Mouse (Mus musculus) gastrocnemius, postnatal 25 days (tissue): Measurements from ENCODE around the gene Jade1. TPM values are rescaled to one million over a fixed set of nuclear protein-coding genes. Genes with fewer than 3 reads are reported as not detected.

Source experiments
- DNase-seq: peaks from one replicate; pipeline ENCODE4 v3.0.0; 2022
- total RNA-seq, 2 experiments: library from RNA; stranded (reverse); gene quantifications; 1 replicate in 1 of 2; 2 replicates in 1 of 2; pipeline ENCODE4 v1.2.3; 2021

Gene Jade1
- total RNA-seq, 2 experiments from 2014 or later, result 19.8 to 23.9 TPM

DNA sequence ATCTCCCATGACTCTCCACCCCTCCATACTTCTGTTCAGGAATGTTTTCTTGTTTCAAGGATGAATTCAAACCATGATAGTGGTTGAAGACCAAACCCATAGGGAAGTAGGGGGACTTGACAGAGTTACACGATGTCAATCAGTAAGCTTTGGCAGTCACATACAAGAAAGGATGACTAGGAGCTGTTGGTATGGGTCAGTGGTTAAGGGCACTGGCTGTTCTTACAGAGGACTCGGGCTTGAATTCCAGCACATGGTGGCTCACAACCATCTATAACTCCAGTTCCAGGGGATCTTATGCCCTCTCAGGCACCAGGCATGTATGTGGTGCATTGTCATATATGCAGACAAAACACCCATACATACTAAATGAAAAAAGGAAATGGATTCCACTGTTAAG, 21.7 kb downstream of the Jade1 start:
- DNase-seq, result no peak

DNA sequence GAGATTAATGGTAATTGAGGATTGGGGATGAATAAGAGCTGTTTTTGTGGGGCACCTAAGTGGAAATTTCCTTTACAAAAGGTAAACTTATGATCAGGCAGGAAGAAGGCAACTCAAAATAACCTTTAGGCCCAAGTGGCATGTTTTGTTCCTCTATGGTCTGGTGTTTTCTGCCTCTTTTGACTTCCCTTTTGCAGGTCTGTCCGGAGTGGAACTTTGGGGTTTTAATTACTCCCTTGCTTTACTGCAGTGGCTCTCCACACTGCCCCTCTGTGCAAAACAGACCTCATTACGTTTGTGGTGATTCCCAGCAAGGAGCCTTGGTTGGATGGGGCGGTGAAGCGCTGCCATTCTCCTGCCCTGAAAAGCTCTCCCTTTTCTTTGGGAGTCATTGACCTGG, 24.3 kb downstream of the Jade1 start:
- DNase-seq, result no peak

DNA sequence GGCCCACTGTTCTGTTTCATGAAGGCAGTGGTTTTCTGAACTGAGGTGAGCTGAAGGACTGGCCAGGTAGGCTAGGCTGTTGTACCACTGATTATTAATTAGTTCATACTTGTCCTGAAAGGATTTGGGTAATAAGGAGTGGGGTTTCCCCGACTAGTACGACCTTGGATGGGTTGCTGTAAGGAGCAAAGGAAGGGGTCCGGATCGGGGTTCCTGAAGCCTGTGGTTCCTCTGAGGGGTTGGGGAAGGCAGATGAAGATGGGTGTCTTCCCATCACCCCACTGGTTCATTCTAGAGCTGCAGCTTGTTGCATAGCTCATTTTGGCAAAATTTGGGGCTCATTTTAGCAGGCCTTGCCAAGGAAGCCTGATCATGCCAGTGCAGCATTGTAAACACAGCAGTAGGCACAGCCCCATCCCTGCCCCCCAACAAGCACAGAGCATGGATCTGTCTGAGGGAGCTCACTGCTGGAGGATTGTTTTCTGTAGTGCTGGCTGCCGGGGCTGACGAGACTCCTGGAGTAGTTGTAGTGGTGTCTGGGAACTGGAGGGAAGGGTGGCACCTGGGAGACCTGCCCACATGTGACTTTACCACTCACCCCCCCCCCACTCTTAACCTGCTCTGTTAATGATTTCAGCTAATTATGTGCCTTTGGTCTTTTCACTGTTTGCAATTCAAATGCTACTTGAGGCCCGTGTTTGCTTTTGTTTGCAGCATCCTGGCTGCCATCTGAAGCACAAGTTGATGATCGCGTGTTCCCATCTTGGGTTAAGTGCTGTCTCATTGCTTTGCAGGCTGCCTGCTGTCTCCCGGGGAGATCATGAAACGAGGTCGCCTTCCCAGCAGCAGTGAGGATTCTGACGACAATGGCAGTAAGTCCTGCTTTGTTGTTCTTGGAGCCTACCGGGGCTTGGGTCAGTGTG, 25.1 kb downstream of the Jade1 start:
- no peak for DNase-seq

DNA sequence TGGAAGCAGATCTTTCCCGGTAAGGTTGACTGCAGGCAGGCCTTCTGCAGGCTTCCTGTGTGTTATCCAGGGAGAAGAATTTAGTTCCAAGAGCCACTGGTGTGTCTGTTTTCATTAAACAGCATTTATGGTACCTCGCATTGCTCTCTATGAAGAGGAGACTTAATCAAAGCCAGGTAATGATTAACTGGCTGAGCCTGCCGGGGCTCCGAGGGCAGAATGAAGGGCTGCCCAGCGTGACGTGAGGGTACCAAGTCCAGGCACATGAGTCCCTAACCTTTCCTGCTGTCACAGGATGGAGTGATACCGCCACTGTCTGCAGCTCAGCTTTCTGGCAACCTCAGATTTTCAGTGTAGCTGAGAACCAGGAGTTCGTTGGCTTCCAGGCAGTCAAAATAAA, 25.9 kb downstream of the Jade1 start:
- DNase-seq, result no peak

DNA sequence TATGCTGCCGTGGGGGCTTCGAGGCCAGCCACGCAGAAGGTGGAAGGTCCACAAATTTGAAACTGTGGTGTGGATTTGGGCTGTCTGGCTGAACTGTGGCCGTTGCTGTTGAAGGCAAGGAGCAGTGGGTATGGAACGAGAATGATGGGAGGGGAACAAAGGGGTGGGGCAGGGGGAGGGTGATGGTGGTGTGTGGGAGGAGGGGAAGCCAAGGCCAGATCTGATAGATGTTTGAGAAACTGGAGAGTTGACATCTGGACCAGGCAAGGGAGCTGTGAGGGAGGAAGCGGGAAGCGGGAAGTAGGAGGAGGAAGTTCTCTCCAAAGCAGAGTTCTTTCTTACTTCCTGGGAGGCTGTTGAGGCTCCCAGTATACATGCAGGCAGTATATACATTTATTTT, 26.7 kb downstream of the Jade1 start:
- DNase-seq, result no peak

DNA sequence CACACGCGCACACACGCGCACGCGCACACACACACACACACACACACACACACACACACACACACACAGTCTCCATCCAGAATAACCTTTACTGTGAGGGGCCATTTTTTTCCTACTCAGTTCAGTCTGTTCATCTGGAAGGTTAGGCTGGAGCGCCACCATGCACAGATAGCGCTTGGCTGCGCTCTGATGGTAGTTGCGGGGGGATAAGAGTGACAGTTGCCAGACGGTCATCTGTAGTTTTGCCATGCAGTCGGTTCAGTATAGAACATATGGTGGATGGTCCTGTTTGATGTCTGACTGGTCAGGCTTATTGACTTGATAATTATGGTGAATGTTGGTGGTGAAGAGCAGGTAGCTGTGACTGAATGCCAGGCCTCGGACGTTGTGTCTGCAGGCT, 27.6 kb downstream of the Jade1 start:
- no peak for DNase-seq

DNA sequence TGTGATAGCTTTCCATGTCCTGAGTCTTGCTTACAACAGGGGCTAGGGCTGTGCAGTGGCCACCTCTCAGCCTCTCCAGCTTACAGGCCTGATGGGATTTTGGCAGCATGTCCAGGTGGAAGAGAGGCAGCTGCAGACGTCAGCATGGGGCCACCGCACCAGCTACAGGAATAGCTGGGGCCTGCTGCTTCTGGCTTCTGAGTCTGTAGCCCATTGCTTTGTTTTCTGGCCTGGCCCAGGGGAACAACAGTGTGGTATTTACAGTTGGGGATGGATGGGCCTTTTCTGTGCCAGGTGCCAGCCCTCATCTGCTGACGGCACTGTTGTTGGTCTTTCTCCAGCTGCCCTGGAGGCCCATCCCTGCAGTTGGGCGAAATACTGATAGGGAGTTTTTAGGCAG, 28.1 kb downstream of the Jade1 start:
- no peak for DNase-seq

DNA sequence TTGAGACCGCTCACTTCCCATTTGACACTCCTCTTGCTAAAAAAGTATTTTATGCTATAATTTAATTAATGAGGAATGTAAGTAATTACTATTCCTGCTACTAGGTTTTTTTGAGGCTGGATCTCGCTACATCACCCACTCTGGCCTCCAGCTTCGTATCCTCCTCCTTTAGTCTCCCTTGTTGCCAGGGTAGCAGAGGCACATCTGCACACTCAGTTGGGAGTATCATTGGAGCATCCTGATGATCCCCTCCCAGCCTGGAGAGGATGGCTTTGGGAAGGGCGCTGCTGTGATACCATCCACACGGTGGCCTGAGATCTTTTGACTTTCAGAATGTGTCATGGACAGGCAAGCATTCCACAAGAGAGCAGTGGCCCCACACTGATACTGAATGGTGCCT, 30.0 kb downstream of the Jade1 start:
- DNase-seq, result no peak

DNA sequence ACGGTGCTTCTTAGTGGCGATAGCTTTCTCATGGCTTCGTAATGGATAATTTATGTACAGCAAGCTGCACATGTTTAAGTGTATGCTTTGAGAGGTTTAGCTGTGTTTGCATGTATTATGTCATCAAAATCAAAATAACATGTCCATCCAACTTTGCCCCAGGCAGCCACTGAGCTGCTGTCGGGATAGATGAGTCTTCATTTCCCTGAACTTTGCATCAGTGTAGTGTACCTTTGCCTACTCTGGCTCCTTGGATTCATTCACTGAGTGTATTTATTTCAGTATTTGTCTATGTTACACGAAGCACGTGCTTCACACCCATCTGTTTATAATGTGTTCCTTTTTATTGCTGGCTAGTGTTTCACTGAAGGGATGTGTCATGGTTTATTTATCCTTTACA, 30.8 kb downstream of the Jade1 start:
- no peak for DNase-seq

DNA sequence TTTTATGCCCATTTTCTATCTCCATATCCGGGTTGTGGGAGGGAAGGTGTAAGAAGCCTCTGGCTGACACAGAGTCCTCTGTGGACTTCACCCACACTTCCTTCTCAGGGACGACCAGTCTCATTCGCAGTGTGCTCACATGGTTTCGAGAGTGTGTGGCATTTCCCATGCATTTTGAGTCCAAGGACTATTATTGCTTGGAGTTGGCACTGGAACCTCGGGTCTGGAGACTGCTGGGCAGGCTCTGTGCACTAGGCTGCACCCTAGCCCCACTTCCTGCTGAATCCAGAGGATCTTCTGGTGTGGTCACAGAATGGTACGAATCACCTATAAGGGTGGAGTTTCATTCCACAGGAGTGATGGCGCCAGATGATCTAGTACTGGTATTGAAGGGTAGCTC, 31.4 kb downstream of the Jade1 start:
- DNase-seq, result no peak

DNA sequence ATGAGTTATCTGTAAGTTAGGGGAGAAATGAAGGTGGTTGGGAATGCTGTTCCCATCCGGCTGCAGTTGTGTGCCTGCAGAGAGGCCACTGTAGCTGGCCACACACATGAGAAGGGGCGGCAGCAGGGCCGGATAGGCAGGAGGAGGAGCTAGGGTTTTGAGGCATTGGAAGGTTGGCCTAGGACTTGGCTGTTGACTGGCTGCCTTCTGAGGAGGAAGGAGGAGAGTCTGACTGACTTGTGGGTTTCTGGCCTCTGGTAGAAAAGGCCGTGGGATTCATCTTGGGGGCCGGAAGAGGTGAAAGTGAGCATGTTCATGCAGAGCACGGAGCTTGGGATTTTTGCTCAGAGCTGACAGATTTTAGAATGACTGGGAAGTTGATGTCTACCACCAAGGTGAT, 32.1 kb downstream of the Jade1 start:
- peak; percentile 45 for DNase-seq

DNA sequence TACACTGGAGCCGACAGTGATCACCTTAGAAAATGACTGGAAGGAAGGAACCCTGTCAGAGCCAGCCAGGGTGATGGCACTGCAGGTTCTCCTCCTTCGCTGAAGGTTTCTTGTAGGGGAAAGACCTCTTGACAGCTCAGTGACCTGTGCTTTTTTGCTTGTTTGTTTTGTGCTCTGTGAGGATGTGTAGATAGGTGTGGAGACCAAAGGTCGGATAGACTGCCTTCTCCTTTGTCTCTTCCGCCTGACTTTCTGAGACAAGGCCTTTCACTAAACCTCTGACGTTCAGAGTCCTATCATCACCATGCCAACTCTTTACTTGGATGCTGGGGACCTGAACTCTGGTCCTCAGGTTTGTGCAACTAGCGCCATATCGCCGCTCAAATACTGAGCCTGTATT, 33.0 kb downstream of the Jade1 start:
- DNase-seq, result no peak

DNA sequence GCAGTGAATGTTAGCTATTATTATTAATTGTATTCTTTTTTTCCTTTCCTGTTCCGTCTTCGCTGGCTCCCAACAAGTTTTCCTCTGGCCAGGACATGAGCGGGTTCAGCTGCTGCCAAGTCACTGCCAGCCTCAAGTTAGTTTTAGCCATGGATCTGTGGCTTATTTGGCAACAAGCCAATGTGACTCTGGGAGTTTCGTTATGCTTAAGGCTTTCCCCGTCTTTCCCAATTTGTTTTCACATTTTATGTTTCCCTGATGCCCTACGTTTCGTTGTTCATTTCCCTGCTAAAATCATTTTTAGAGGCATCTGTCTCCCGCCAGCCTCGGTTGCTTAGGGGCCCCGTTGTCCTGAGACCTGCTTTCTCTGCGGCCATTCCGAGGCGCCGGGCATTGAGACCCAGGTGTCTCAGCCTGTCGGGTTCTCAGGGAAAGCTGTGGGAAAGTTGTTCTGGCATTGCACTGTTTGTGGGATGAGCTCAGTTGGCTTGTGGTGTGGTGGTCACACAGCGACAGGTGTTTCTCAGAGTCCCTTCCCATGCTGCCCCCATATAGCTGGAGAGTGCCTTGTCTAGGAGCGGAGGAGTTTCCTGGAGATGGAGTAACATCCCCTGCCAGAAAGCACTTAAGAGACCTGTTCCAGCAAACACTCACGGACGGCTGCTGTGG, 33.8 kb downstream of the Jade1 start:
- no peak for DNase-seq

DNA sequence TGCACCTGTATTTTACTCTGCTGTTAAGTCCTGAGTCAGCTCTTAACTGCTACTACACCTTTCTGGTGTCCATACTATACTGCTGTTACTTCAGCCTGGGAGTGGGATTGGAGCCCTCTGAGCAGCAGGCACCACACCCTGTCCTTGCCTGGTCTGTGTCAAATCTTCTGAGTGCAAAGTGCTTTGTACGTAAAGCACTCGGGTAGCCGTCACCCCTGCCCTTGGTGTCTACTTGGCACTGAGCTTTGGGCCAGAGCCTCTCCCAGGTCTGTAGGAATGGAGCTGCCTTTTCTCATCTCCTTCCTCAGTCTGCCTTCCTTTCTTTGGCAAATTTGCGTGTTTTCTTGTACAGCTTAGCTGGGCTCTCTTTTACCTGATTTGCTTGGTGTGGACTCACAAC, 34.5 kb downstream of the Jade1 start:
- no peak for DNase-seq

DNA sequence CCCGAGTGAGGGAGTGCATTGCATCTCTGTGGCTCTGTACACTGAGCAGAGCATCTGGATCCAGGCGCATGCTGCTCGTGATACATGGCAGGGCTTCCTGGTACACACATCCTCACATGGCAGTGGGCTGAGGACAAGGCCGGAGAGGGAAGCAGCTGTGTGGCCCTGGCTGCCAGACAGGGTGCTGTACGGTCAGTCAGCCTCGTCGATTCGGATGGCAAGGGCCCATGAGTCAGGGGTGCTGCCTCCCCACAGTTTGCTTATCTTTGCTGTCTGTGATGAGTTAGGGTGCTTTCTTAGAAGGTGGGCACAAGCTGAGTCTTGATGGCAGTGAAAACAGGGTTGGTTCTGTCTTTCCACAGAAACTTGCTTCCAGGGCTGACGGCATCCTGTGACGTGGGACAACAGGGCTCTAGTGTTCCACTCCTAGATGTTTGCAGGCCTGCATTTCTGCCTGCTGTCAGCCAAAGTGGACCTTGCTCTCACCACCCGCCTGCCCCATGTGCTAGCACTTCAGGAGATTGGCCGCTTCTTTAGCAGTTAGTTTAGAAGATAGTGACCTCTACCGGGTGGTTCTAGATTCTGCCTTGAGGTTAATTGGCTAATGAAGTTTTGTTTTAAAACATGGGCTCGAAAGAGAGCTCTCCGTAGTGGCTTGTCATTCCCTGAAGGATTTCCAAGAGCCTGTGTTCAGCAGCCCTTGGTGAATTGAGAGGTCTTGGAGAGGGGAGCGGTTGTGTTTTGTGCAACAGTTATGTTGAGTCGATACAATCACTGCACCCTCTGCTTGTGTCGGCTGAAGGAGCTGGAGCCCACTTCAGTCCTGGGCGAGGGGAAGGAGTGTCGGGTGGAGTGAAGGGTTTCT, 35.4 kb downstream of the Jade1 start:
- no peak for DNase-seq

DNA sequence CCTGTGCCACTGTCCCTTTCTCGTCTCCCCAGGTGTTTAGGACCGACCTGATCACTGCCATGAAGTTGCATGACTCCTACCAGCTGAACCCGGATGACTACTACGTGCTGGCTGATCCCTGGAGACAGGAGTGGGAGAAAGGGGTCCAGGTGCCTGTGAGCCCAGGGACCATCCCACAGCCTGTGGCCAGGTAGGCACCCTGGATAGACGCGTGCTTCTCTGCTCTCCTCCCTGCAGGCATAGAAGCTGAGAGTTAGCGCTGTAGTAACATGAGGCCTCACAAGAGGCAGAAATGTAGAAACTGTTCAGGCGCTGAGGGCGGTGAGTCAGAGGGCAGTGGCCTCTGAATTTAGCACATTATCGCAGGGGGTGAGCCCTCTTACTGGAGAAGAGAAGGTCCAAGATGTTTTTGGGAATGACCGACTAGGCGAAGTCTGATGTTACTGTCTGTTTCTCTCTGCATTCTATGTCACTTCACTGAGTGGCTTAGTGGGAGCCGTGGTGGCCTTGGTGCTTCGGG, 36.2 kb downstream of the Jade1 start:
- no peak for DNase-seq

DNA sequence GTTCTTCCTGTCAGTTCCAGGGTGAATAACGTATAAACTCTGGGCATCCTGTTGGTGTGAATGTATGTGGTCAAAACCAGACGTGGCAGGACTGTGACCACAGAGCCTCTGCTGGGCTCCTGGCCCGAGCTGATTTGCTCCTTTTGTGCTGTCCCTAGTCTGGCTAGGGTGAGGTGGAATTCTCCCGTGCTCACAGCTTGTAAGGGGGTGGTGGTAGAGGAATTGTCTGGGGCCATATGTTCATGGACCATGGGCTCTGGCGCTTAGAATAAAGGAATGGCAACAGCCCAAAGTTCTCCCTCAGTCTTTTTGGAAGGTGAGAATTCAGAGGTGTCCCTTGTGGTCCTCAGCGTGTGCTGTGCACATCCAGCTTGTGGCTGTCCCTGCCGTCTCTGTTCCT, 37.3 kb downstream of the Jade1 start:
- no peak for DNase-seq

DNA sequence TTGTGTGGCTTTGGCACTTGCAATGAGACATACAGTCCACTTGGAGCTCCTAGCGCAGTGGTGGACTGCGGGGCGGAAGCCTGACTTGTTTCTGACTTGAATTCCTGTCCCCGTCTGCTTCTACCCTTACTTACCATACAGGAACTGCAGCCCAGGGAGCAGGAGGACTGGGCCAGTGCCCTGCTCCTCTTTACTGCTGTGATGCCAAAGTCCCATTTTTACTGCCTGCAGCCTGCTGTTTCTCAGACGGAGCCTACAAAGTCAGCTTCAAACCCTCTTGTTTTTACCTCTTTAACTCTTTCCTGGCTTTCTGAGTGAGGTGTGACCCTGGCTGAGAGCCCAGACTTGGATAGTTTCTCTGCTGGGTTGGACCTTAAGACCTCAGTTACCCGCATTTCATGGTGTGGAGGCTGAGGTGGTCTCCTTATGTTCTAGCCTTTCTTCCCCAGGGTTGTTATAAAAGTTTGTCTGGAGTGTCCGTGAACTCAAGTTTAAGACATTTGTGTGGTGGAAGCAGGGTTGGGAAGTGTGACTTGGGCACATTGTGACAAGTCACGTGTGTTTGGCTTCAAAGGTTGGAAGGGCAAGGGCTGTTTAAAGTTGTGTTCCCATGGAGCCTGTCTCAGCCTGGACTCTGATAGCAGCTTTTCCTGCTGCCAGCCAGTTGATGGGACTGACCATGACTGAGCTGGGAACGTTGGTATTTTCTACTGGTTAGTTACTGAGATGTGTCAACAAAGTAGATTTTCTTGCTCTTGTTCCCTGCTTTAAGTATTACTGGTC, 38.8 kb downstream of the Jade1 start:
- DNase-seq, result no peak

DNA sequence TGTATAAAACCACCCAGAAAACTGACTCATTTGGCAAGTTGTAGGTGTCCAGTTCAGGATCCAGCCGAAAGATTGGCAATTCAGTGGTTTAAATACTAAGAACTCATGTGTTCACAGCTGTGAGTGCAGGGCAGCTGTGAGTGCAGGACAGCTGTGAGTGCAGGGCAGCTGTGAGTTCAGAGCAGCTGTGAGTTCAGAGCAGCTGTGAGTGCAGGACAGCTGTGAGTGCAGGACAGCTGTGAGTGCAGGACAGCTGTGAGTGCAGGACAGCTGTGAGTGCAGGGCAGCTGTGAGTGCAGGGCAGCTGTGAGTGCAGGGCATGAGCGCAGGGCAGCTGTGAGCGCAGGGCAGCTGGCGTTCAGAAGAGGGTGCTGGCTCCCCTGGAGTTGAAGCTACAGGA, 39.5 kb downstream of the Jade1 start:
- no peak for DNase-seq

DNA sequence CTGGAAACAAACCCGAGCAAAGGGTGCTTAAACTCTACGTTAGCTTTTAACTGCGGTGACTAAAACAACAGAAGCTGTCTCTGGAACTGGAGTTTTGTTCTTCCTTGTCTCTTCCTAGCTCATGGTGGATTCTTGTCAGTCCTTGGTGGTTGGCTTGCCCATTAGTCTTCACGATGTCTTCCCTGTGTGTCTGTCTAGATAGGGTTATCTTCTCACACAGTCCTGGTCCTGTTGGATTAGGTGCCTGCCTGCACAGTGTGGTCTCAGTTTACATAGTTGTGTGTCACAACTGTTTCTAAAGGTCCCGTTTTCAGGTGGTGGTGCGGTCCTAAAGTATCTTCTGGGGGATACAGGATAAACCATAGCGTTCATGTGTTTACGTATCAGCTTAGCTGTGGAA, 41.5 kb downstream of the Jade1 start:
- no peak for DNase-seq

DNA sequence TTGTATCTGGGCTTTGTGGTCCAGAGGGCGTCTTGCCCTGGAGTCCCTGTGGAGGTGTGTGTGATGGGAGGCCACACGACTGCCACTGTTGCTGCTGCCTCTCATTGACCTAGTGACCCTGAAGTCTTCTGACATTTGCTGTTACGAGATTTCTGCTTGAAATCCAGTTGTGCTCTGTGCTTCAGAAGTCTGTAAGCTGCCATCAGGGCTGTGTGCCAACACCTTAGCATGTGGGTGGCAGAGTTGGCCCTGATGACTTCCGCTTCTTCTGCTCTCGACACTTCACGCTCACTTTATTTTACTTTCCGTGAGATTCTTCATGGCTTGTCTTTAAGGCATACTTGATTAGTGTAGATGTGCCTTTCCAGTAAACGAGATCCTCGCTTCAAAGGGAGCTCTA, 42.9 kb downstream of the Jade1 start:
- no peak for DNase-seq

DNA sequence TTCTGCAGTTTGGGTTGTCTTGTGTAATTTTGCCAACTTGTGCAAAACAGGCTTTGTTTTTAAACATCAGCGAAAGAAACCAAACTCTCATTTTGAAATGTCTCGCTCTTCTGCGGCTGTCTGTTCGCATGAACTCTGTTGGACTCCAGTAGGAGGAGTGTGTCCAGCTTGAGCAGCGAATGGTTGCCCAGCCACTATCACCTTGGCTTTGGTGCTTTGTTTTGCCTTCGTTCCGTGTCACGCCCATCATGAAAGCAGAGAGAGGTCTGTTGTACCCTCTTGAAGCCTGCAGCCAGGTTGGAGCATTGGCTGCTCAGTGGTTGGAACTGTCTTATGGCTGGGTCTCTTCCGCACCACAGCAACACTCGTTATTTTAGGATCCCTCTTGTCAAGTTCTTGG, 43.7 kb downstream of the Jade1 start:
- DNase-seq, result no peak
